Mouse (Mus musculus): ENCODE data around the gene C130032M10Rik.

Gene C130032M10Rik

DNA sequence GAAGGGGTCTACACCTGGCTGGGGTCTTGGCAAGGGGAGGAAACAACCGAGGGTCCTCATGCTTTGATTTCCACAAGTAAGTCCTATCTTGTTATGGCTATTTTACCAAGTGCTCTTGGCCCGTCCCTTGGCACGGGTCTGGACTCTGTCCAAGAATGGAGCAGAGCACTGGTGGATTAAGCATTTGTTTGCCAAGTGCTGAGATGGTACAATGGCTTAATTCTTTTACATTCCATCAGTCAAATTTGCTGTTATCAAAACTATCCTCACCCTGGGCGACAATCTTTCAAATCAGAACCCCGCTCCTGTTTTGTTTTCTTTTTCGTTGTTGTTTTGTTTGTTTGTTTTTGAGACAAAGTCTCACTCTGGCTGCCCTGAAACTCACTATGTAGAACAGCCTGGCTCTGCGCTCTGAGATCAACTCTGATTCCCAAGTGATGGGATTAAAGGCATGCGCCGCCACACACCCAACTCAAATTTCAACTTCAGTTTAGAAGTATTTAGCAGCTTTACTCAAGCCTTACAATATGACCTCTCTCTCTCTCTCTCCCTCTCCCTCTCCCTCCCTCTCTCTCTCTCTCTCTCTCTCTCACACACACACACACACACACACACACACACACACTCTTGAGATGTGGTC, 29.4 kb downstream of the C130032M10Rik start:
- in situ Hi-C loops (cut with MboI; ENCODE audit: unreplicated experiment in 2 of 2): no loop called here

DNA sequence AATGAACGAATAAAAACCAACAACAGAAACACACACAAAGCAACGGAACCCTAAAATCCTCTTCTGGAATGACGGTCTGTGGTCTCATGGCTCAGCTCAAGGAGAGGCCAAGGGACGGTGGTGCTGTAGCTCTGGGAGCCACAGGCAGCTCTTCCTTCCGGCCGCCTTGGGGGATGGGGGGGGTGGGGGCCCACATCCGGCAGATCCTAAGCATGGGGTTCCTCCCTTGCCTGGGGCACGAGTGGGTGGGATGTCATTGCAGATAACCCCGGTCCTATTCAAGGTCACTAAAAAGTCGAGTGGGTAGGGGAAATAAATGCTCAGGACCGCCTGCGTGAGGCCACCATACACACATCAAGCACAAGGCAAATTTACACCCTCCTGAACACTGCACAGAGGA, 31.3 kb downstream of the C130032M10Rik start:
- in situ Hi-C loops (cut with MboI; ENCODE audit: unreplicated experiment in 2 of 2): no loop called here

DNA sequence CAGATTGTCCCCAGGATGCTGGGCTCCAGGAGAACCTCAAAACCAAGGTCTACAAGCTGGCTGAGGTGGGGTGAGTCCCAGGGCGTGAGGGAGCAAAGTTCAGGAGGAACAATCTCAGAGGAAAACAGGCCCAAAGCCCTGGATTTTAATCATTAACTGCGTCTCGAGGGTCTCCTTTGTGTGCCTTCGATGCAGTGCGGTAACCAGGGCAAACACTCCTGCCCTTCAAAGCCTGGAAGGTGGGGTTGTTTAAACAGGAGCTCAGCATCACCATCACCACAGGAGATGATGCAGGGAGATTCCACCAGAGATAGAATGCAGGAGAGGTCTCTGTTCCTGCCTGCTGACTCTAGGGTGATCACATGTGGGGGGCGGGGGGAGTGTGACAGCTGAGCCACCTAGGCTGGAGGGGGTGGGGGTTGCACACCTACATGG, 32.2 kb downstream of the C130032M10Rik start:
- in situ Hi-C loops (cut with MboI; ENCODE audit: unreplicated experiment in 2 of 2): no loop called here

DNA sequence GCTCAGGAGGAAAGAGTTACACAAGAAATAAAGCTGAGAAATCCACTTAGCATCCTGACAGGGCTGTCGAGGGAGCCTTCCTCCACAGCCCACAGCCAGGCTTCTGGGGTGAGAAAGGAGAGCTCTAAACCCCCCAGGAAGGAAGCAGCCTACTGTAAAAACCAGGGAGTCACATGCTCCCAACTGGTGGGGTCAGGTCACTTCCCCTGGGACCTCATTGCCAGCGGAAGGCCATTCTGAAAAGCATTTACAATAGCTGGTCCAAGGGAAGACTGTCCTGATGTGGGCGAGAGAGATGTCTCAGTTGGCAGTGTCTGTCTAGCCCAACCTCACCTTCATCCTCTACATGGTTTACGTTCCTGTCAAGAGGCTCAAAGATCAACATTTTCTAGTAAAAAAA, 33.0 kb downstream of the C130032M10Rik start:
- in situ Hi-C loops (cut with MboI; ENCODE audit: unreplicated experiment in 2 of 2): no loop called here

DNA sequence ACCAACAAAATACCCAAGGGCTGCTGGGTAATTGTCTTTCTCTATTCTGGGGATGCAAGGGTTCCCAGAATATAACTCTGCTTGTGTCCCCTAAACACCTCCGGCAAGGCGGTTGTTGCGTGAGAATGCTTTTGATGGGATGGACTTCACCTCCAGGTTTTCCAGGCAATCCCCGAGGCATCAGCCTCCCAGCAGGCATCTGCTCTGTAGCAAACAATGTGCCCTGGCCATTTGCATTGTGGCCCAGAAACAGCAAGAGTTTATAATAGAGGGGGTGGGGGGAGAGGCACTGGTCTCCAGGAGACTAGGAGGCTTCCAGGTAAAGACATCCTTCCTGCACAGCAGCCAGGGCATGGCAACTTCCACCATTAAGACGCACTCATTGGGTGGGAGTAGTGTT, 33.6 kb downstream of the C130032M10Rik start:
- in situ Hi-C loops (cut with MboI; ENCODE audit: unreplicated experiment in 2 of 2): no loop called here

DNA sequence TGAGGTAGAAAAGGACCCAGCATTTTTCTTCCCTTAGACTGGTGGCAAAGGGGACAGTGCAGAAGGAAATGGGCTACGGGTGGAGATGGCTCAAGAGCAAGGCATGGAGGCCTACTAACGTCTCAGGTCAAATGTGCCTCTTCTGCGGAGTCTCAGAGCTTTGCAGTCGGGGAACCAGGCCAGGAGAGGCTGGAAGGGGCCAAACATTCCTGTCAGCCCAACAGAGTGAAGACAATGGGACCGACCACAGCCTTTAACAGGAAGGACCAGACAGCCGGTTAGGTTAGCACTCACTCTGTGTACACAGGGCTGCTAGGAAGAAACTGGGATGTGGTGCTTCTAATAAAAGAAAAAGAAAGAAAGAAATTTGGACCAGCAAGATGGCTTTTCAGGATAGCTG, 34.5 kb downstream of the C130032M10Rik start:
- in situ Hi-C loops (cut with MboI; ENCODE audit: unreplicated experiment in 2 of 2): no loop called here

DNA sequence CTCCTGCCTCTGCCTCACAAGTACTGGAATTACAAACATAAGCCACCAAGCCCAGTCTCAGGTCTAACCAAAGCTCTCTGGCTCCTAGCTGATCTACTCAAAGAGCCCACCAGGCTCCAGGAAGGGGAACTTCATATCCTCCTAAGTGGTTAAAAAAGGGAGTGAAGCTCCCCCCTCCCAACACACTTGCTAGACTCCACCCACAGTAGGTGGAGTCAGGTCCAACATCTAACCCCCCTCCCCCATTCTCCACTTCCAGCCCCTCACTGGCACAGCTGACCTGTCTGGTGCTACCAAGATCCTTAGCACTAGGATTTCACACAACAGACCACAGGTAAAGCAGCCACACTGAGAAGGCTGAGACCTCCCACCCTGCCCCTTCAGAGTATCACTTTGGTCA, 38.3 kb downstream of the C130032M10Rik start:
- in situ Hi-C loops (cut with MboI; ENCODE audit: unreplicated experiment in 2 of 2): no loop called here

DNA sequence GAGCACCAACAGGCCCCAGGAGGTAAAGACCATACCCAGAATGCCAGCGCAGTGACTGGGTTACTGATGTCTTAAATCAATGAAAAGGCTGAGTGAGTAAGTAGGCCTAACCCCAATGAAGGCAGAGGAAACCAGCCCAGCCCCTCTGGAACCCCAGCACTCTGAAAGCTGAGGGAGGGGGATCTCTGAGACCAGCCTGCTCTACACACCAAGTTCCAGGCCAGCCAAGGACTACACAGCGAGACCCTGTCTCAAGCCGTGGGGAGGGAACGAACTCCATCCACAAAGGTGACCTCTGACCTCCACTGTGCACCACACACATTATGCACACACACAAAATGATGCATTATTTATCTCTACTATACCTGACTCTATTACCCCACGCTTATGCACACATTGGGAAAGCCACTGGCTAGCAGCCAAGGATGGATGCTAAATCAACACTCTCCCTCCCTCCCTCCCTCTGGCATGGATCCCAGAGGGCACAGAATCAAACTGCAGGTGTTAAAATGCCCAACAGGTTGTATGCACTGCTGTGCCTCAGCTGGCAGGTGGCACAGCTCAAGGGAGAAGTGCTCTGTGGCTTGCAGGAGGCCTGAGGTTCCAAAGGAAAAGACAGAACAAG, 39.0 kb downstream of the C130032M10Rik start:
- in situ Hi-C loops (cut with MboI; ENCODE audit: unreplicated experiment in 2 of 2): no loop called here

DNA sequence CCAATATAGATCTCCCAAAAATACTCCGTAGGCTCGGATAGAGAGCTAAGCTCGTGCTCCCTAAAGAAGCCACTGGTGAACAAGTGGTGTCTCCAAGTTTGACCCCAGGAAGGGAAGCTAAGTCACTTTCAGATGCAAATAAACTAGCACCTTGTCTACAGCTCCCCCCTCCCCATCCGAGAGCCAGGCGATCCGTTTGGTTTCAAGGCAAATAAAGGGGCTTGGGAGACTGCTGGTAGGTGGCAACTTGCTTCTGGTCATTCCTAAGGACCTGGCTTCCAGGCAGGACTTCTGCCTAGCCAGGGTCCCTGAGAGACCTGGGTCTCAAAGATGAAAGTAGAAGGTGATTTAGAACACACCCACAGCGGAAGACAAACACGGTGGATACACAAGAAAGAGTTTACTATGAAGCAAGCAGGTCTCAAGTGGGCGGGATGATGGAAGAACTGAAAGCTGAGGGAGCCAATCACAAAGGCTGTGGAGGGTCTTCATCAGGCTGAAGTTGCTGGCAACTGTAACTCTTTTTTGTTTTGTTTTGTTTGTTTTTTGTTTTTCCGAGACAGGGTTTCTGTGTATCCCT, 40.9 kb downstream of the C130032M10Rik start:
- in situ Hi-C loops (cut with MboI; ENCODE audit: unreplicated experiment in 2 of 2): no loop called here

DNA sequence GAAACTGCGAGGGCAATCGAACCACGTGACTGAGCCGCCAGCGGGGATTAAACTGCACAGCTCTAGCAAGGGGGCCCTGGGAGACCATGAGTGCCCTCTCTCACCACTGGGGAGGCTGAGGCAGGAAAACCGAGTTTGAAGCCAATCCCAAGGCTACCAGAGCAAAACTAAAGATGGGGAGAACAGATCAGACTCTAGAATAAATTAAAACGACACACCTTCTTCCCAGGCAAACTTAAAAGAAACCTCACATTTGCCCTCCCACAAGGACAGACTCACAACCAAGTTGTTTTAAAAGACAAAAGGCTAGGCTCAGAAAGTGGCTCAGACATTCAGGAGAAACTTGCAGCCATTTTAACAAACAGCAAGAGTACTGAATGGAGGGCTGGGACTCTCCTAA, 41.6 kb downstream of the C130032M10Rik start:
- in situ Hi-C loops (cut with MboI; ENCODE audit: unreplicated experiment in 2 of 2): no loop called here

DNA sequence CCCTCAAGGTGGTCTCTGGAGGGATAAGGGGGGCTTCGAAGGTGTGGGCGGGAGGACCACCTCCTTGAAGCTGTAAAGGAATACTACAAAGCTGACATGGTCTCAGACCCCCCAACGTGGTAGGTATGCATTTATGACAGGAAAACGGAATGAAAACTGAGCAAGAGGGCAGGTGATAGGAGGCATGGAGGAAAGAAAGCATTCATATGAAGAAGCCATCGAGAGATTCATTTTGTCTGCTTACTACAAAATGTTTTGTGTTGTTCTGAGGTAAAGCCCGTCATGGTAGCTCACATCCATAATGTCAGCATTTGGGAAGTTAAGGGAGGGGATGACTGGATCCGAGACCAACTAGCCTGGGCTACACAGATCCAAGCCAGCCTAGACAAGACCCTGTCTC, 44.6 kb downstream of the C130032M10Rik start:
- in situ Hi-C loops (cut with MboI; ENCODE audit: unreplicated experiment in 2 of 2): no loop called here

DNA sequence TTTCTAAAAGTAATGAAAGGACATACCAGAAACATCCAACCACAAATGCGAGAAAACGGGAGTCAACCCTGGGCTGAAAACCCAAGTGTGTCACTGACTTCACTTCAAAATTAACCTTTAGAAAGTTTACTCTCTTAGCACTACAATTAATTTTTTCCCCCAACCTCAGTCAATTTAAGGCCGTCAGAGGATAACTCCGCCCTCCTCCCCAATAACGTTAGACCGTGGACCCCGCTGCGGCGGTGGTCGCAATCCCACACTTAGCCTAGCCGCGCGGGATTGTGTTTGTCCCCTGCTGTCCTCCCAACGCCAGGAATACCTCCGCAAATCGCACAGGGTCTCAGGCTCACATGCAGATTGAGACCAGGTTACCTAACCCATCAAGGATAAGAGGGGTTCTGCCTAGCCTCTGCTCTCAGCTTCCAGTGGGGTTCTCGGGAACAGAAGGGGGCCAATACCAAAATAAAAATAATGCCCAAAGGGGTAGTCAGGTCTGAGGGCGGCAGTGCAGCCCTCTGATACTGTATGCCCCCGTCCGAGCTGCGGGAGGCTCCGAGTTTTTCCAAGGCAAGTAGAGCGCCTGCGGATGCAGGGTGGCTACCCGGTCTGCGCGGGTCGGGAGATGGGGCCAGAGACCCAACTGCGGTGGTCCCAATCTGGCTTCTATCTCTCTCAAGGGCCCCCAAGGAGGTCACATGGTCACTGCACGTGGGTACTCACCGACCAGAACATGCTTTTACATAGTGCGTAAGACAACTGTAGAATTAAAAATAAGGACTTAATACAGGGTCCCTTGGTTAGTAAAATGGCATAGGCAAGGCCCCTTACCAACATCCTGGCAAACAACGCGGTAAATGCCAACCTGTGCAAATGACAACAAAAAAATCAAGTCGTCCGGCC, 45.5 kb downstream of the C130032M10Rik start:
- in situ Hi-C loops (cut with MboI; ENCODE audit: unreplicated experiment in 2 of 2): no loop called here

DNA sequence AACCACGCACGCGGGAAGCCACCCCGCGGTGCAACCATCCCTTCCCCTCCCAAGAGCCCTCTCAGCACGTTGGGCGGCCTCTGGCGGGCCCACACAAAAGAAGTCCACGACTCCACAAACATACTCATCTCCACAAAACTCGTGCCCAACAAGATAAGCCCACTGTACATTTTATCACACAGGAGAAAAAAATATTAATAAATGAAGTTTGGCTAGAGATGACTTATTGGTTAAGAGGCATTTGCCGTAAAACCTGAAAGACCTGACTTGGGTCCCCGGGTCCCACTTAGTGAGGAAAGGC, 46.1 kb downstream of the C130032M10Rik start:
- in situ Hi-C loops (cut with MboI; ENCODE audit: unreplicated experiment in 2 of 2): no loop called here

DNA sequence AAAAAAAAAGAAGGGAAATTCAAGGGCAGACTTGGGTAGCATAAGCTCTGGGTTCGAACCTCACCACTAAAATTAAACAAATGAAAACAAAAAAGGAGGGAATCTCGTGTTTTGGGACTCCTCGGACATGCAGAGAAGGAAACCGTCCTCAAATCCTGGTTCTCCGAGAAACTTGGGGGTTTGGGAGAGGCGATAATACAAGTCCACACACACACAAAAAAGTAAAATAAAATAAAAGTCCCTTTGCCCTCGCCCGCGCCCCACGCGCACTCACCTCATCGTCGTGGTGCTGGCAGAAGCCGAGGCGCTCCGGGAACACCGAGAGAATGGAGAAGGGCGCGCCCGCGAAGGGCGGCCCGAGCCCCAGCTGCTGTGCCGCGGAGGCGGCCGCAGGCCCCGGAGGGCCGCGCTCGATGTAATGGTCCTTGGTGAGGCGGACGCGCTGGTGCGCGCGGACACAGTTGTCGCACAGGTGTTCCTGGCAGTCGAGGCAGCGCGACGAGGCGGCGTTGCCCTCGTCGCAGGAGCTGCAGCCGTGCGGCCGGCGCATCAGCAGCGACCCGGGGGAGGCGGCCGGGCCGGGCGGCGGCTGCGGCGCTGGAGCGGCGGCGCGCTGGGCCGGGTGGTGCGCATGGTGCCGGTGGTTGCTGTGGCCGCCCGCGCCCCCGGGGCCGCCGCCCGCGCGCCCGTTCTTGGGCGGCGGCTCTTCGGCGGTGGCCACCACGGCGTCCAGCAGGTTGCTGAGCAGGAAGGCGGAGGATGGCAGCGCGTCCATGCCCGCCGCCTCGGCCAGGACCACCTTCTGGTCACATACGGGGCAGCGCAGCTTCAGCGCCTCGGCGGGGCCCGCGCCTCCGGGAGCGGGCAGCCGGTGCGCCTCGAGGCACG, 46.8 kb downstream of the C130032M10Rik start:
- in situ Hi-C loops (cut with MboI; ENCODE audit: unreplicated experiment in 2 of 2): no loop called here

DNA sequence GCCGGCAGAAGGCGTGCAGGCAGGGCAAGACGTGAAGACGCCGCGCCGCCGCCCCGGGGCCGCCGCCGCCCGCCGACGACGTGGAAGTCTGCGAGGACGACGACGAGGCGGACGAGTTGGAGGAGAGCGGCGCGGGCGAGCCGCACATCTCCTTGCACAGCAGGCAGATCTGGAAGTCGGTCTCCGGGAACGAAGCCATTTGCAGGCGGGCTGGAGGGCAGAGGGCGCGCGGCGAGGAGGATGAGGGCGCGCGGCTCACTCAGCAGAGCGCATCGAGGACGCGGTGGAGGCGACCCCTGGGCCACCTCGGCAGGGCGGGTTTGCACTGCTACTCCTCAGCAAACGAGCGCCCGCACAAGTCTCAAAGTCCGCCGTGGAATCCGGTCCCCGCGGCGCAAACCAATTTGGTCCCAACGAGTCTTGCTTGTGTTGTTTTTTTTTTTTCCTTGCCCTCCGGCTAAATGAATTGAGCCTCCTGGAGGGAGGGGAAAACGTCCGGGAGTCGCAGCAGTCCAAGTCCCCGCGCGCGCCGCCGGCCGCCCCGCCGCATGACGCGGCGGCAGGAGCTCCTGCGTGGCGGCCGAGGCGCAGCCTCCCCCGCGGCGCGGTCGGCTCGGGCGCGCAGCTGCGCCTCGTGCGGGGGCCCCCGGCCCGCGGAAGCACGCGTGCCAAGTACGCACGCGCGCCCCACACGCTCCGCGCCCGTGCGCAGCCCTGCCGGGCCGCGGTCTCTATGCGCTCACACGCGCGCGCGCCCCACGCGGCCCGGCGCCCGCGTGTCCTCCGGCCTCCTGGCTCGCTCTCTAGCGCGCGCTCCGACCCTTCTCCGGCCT, 47.6 kb downstream of the C130032M10Rik start:
- in situ Hi-C loops (cut with MboI; ENCODE audit: unreplicated experiment in 2 of 2): no loop called here

DNA sequence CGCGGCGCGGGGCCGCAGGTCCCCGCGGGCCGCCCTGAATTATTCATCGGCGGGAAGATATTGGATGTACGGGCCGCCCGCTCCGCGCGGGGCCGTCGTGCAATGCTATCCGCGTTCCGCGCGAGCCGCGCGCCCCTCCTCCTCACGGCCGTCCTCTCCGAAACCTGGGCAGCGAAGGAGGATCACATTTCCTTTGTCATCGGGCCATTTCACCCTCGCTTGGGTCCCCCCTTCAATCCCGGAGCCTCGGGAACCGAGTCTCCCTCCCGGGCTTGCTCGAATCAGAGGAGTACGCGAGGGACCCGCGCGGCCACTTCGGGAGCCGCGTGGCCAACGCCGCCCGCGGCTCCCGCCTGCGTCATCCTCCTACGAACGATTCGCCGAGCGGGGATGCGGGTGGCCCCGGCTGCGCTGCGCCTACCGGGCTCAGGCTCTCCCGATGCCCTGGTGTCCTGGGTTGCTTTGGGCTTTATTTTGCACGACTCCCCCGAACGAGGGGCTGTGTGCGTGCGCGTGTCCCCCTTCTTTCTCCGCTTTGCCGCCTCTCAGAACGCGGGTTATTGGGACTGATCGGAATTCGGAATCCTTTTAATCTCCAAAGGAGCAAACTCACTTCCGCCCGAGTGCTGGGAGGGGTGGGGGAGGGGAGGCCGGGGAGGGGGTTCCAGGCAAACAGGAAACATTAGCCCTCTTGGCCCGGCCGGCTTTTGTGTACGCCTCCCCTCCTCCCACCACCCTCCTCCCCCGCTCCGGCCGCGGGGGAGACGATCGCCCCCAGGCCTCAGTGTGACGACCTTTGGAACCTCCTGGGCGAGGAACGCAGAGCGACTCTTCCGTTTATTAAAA, 48.5 kb downstream of the C130032M10Rik start, which contains the start of gene Trim71:
Gene Trim71 (minus strand): TSS at position 609 of the 846 bp plus-strand sequence.
- in situ Hi-C loops (cut with MboI; ENCODE audit: unreplicated experiment in 2 of 2): no loop called here

DNA sequence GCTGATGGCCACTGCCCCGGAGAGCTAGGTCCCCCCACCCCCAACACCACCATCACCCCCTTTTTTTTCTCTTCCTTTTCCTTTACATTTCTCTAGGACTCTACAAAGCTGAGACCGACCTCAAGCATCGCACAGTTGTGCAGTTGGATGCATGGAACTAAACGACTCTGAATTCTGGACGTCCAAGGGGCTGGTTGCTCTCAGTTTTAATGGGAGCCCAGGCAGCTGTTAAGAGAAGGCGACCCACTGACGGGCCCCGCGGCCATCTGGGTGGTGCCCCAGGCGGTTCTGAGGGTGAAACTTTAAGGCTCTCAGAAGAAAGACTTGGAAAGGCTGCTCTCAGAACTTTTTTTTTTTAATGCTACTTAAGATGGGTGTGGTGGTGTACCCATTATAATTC, 49.2 kb downstream of the C130032M10Rik start:
- in situ Hi-C loops (cut with MboI; ENCODE audit: unreplicated experiment in 2 of 2): no loop called here

All from v-Abl transformed pro-B cells (cell line).